Mouse (Mus musculus): ENCODE results near the gene Ust.

The Ust gene

DNA sequence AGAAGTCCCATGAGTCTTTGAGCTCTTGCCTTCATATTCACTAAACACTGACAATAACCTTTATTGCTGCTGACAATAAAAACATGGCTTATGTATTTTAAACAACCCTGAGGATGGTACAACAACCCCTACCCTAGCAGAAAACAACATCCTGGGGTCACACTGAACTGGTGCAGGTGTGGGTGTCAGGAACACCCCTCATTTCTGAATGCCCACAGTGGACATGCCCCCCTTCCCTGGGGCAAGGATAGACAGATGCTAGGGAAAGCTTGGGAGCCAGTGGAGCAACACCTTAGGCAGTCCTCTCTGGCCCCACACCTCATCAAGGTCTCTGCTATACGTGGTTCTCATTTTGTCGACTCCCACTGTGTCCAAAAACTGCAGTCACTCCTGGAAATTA, 343.9 kb downstream of the Ust start:
- WGBS = 83% methylated on average over 2 of the region's 2 CpGs

DNA sequence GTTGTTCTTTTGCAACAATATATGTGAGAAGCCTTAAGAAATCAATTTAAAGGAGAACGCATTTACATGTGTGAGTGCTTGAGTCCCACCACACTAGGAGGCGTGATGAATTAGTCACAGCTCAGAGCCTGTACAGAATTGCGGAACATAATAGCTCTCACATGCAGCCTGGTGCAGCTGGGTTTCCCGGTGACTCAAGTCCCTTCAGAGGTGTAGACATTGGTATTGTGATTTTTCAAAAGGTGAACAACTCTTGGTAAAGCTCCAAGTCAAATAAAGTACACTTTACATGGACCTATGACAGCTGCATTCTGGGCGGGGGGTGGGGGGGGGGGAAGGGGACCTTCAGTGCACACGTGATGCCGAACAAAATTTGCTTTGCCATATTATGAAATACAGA, 344.4 kb downstream of the Ust start:
- WGBS = 37% methylated on average over 7 of the region's 7 CpGs

- 54% methylated on average over 3 of the region's 3 CpGs for WGBS
Observed at GRCm38 (mm10) chr10:8173032-8173431, 345.6 kb downstream of the Ust start.

GRCm38 (mm10) chr10:8171556-8171955, 347.1 kb downstream of the Ust start:
- WGBS = 89% methylated on average over 11 of the region's 11 CpGs
